Comparison of ENCODE assay signal across 26 mouse cellular contexts in genomic region chr3:144662215-144662852, GRCm38 (mm10). TPM values are rescaled to one million over a fixed set of nuclear protein-coding genes. Genes with fewer than 3 reads are reported as not detected.
DNase-seq lines count a peak whose midpoint lies in the region; ATAC-seq and TF ChIP-seq lines count a peak whose summit lies in the region.
"Had no signal": no experiment of that assay in that cellular context is flagged by ENCODE, and none has a peak within 500 bp of the region (broad histone marks: within the 10 kb centered on the region; RNA-seq: fewer than 3 reads in every experiment).

No protein-coding gene starts in this region.

- ATAC-seq in intestine, embryonic 15.5 days: peak; percentile 21; the same call in 1 of the 2 replicates
- no peak for ATAC-seq in intestine, embryonic 16.5 days
- ATAC-seq in liver, embryonic 11.5 days (replicated peaks; ENCODE audit: low FRiP score): peak; percentile 77
- ATAC-seq in liver, postnatal 0 days: no peak
- ATAC-seq: activated CD4-positive, CD25-positive, alpha-beta regulatory T cell, adult 4 months had no signal

- H3K4me2 ChIP-seq in intestine, embryonic 15.5 days (replicated peaks): no peak overlapping the region
- H3K4me2 ChIP-seq in intestine, embryonic 16.5 days (ENCODE audit: low read depth, low read length): no peak overlapping the region
- H3K4me2 ChIP-seq in liver, embryonic 11.5 days: no peak overlapping the region; the same call in 1 of the 2 replicates
- peak overlapping the region; percentile 7; the same call in 1 of the 2 replicates for H3K4me2 ChIP-seq in liver, postnatal 0 days (ENCODE audit: low read depth, low read length)
- H3K4me2 ChIP-seq: embryonic facial prominence, embryonic 13.5 days; heart, embryonic 13.5 days; hindbrain, embryonic 15.5 days; kidney, embryonic 15.5 days; limb, embryonic 13.5 days; midbrain, embryonic 12.5 days had no signal

- no peak overlapping the region for H3K9ac ChIP-seq in intestine, embryonic 15.5 days
- H3K9ac ChIP-seq in intestine, embryonic 16.5 days (ENCODE audit: low read depth, low read length): no peak overlapping the region
- H3K9ac ChIP-seq in liver, embryonic 11.5 days (ENCODE audit: low read depth, low read length): no peak overlapping the region
- no peak overlapping the region for H3K9ac ChIP-seq in liver, postnatal 0 days (replicated peaks)
- H3K9ac ChIP-seq: embryonic facial prominence, embryonic 13.5 days; heart, embryonic 13.5 days; hindbrain, embryonic 15.5 days; kidney, embryonic 15.5 days; limb, embryonic 13.5 days; midbrain, embryonic 12.5 days had no signal

- H3K9me3 ChIP-seq in intestine, embryonic 15.5 days: no peaks in the 10 kb centered on the region
- 0 out of 2 replicates have a peak, but pooled peaks cover 2% of the 10 kb centered on the region for H3K9me3 ChIP-seq in intestine, embryonic 16.5 days (ENCODE audit: control insufficient read depth, low read length)
- peaks cover 3% of the 10 kb centered on the region; the same call in 1 of the 2 replicates for H3K9me3 ChIP-seq in erythroblast, embryonic 14.5 days (ENCODE audit: control insufficient read depth, low read length)
- H3K9me3 ChIP-seq in liver, embryonic 11.5 days (ENCODE audit: control insufficient read depth, low read length): no peaks in the 10 kb centered on the region
- H3K9me3 ChIP-seq in liver, postnatal 0 days (ENCODE audit: low read length): no peaks in the 10 kb centered on the region
- H3K9me3 ChIP-seq: embryonic facial prominence, embryonic 13.5 days; heart, embryonic 13.5 days; hindbrain, embryonic 15.5 days; kidney, embryonic 15.5 days; limb, embryonic 13.5 days; midbrain, embryonic 12.5 days had no signal

- TF ChIP-seq EP300 in liver, postnatal 0 days (IDR thresholded peaks at IDR 0.05; ENCODE audit: low read depth): no peak

- no peak for TF ChIP-seq POLR2A in lung, adult 2 months (IDR thresholded peaks at IDR 0.05; ENCODE audit: borderline replicate concordance, extremely low read depth, low read depth, low read length)

- H3K27ac ChIP-seq in intestine, embryonic 15.5 days: no peak overlapping the region
- H3K27ac ChIP-seq in intestine, embryonic 16.5 days (ENCODE audit: low read length): no peak overlapping the region
- H3K27ac ChIP-seq in liver, embryonic 11.5 days (ENCODE audit: low read depth, low read length): peak overlapping the region; percentile 62; the same call in 1 of the 2 replicates
- peak overlapping the region; percentile 41; the same call in 1 of the 2 replicates for H3K27ac ChIP-seq in liver, postnatal 0 days (ENCODE audit: low read depth)
- H3K27ac ChIP-seq: embryonic facial prominence, embryonic 13.5 days; heart, embryonic 13.5 days; hindbrain, embryonic 15.5 days; kidney, embryonic 15.5 days; limb, embryonic 13.5 days; macrophage; midbrain, embryonic 12.5 days had no signal

- H3K36me3 ChIP-seq in intestine, embryonic 15.5 days: no peaks in the 10 kb centered on the region
- no peaks in the 10 kb centered on the region for H3K36me3 ChIP-seq in intestine, embryonic 16.5 days (ENCODE audit: control insufficient read depth, insufficient read depth, low read length)
- H3K36me3 ChIP-seq in erythroblast, embryonic 14.5 days (ENCODE audit: control insufficient read depth): peaks cover 4% of the 10 kb centered on the region; the same call in 1 of the 2 replicates
- H3K36me3 ChIP-seq in liver, embryonic 11.5 days (ENCODE audit: control insufficient read depth, insufficient read depth, low read length): no peaks in the 10 kb centered on the region
- no peaks in the 10 kb centered on the region for H3K36me3 ChIP-seq in liver, postnatal 0 days (replicated peaks; ENCODE audit: insufficient read depth, low read length)
- H3K36me3 ChIP-seq: embryonic facial prominence, embryonic 13.5 days; heart, embryonic 13.5 days; hindbrain, embryonic 15.5 days; kidney, embryonic 15.5 days; limb, embryonic 13.5 days; midbrain, embryonic 12.5 days had no signal

- TF ChIP-seq CTCF in liver, postnatal 0 days (IDR thresholded peaks at IDR 0.05; ENCODE audit: low read depth): no peak
- no peak for TF ChIP-seq CTCF in lung, adult 2 months (IDR thresholded peaks at IDR 0.05; ENCODE audit: insufficient read depth, low read length)

- DNase-seq in liver, embryonic 11.5 days (ENCODE audit: low spot score): no peak
- DNase-seq in liver, postnatal 0 days: no peak
- DNase-seq in adrenal gland, postnatal 4 days (ENCODE audit: low spot score in 2 of 2): no peak
- DNase-seq in lung, adult 2 months: no peak
- no peak for DNase-seq in gastrocnemius, adult 8-10 months (ENCODE audit: low spot score in 2 of 2)
- DNase-seq: adrenal gland, postnatal 10 days; cerebellum, adult 8-10 months; cerebellum, postnatal 36 days; embryo, embryonic 11 days; gastrocnemius, postnatal 10 days; heart, postnatal 4 days; kidney, postnatal 36 days; right cerebral cortex, postnatal 25 days; spleen, adult 18-20 months; thymus, postnatal 14 days had no signal

- no peak overlapping the region for H3K4me3 ChIP-seq in intestine, embryonic 15.5 days (replicated peaks)
- H3K4me3 ChIP-seq in intestine, embryonic 16.5 days (ENCODE audit: low read length): no peak overlapping the region
- H3K4me3 ChIP-seq in erythroblast, embryonic 14.5 days (replicated peaks): peak overlapping the region; percentile 15
- no peak overlapping the region for H3K4me3 ChIP-seq in liver, embryonic 11.5 days (ENCODE audit: low read depth, low read length)
- no peak overlapping the region for H3K4me3 ChIP-seq in liver, postnatal 0 days (ENCODE audit: low read depth, low read length)
- H3K4me3 ChIP-seq in lung, adult 2 months (replicated peaks; ENCODE audit: extremely low read depth, low read depth, low read length): no peak overlapping the region
- H3K4me3 ChIP-seq: embryonic facial prominence, embryonic 13.5 days; heart, embryonic 13.5 days; hindbrain, embryonic 15.5 days; kidney, embryonic 15.5 days; limb, embryonic 13.5 days; midbrain, embryonic 12.5 days had no signal

- no peaks in the 10 kb centered on the region for H3K27me3 ChIP-seq in intestine, embryonic 15.5 days (replicated peaks)
- H3K27me3 ChIP-seq in intestine, embryonic 16.5 days (replicated peaks; ENCODE audit: control insufficient read depth, insufficient read depth, low read length): no peaks in the 10 kb centered on the region
- no peaks in the 10 kb centered on the region for H3K27me3 ChIP-seq in erythroblast, embryonic 14.5 days (ENCODE audit: control insufficient read depth)
- no peaks in the 10 kb centered on the region for H3K27me3 ChIP-seq in liver, embryonic 11.5 days (replicated peaks; ENCODE audit: control insufficient read depth, insufficient read depth, low read length)
- H3K27me3 ChIP-seq in liver, postnatal 0 days (ENCODE audit: insufficient read depth, low read length): no peaks in the 10 kb centered on the region
- H3K27me3 ChIP-seq: embryonic facial prominence, embryonic 13.5 days; heart, embryonic 13.5 days; hindbrain, embryonic 15.5 days; limb, embryonic 13.5 days; midbrain, embryonic 12.5 days had no signal

- peaks cover 4% of the 10 kb centered on the region; the same call in 1 of the 2 replicates for H3K4me1 ChIP-seq in intestine, embryonic 15.5 days (replicated peaks)
- H3K4me1 ChIP-seq in intestine, embryonic 16.5 days (ENCODE audit: control insufficient read depth, insufficient read depth, low read length): peaks cover 8% of the 10 kb centered on the region
- peaks cover 62% of the 10 kb centered on the region for H3K4me1 ChIP-seq in erythroblast, embryonic 14.5 days (ENCODE audit: control insufficient read depth)
- peaks cover 17% of the 10 kb centered on the region for H3K4me1 ChIP-seq in liver, embryonic 11.5 days (replicated peaks; ENCODE audit: control insufficient read depth, insufficient read depth, low read length)
- peaks cover 24% of the 10 kb centered on the region for H3K4me1 ChIP-seq in liver, postnatal 0 days (ENCODE audit: insufficient read depth)
- peaks cover 3% of the 10 kb centered on the region for H3K4me1 ChIP-seq in lung, adult 2 months (ENCODE audit: control insufficient read depth, insufficient read depth, low read length)

- 76% methylated on average over 8 of the region's 8 CpGs for WGBS in intestine, embryonic 15.5 days
- 73% methylated on average over 8 of the region's 8 CpGs for WGBS in intestine, embryonic 16.5 days
- 38% methylated on average over 8 of the region's 8 CpGs for WGBS in liver, embryonic 11.5 days
- 46% methylated on average over 8 of the region's 8 CpGs for WGBS in liver, postnatal 0 days (ENCODE audit: insufficient replicate concordance)
- WGBS in lung, adult 2 months: 70% methylated on average over 8 of the region's 8 CpGs

RNA-seq across cellular contexts. Expression of gene Sh3glb1, which starts 57.8 kb away (rescaled TPM):
- polyA plus RNA-seq in intestine, embryonic 15.5 days (2015; fragmentation: Nextera tagmentation; extraction: Ambion mirVana): 96.0 and 106 TPM in 2 replicates
- 77.9 and 89.1 TPM in 2 replicates for polyA plus RNA-seq in intestine, embryonic 16.5 days (2015; fragmentation: Nextera tagmentation; extraction: Ambion mirVana)
- 15.0 and 16.1 TPM in 2 replicates for polyA plus RNA-seq in erythroblast, embryonic 14.5 days (2012)
- polyA plus RNA-seq in liver, embryonic 11.5 days (2014; fragmentation: Nextera tagmentation; extraction: Ambion mirVana): 97.7 and 100 TPM in 2 replicates
- 84.8 and 91.2 TPM in 2 replicates for polyA plus RNA-seq in liver, postnatal 0 days (2015; fragmentation: Nextera tagmentation; extraction: Ambion mirVana)
- total RNA-seq in adrenal gland, postnatal 4 days (2021): 100 to 1,000 TPM; 125 to 127 TPM
- polyA plus RNA-seq in lung, adult 2 months (2012; rRNA removed): 26.2 and 26.5 TPM in 2 replicates
- total RNA-seq in gastrocnemius, adult 8-10 months (2022): 100 to 1,000 TPM; 304 to 397 (median 329) TPM

Comparison
In these comparisons a context has a peak if more than half of its experiments do, and no peak if none do; other contexts are left out.
1. ATAC-seq: peak in intestine, embryonic 15.5 days (single experiment) and liver, embryonic 11.5 days (single experiment); none in intestine, embryonic 16.5 days (single experiment) and liver, postnatal 0 days (single experiment).
2. H3K27ac ChIP-seq: peak in liver, embryonic 11.5 days (single experiment) and liver, postnatal 0 days (single experiment); none in intestine, embryonic 15.5 days (single experiment) and intestine, embryonic 16.5 days (single experiment).